Mouse (Mus musculus) granulocyte monocyte progenitor cell, adult 5-6 weeks (primary cell): ENCODE measurements at regions not wholly inside any gene's neighbourhood (a gene's known extent, or its start where the extent isn't known, plus 50 kb on each side); places are given as distances from the start of the nearest gene placed in this dataset.

ENCODE experiments used
- ATAC-seq: replicated peaks from 2 replicates; pipeline ENCODE4 v1.8.0; 2016; ENCODE audit warnings: mild to moderate bottlenecking, moderate TSS enrichment, inconsistent platforms; ENCODE audit not compliant: poor library complexity, severe bottlenecking

- ATAC-seq = no peak
Measured at GRCm38 (mm10) chr4:57362652-57363051, 61.0 kb upstream of the Ptpn3 start.

- ATAC-seq = peak; percentile 91
Measured at GRCm38 (mm10) chr4:57369736-57370373, 64.2 kb upstream of the Palm2 start.

GRCm38 (mm10) chr4:57377872-57378271 is 56.2 kb upstream of the Palm2 start:
- no peak for ATAC-seq

GRCm38 (mm10) chr4:57380063-57380800 is 53.8 kb upstream of the Palm2 start:
- ATAC-seq = no peak

GRCm38 (mm10) chr4:57381306-57381705 is 52.7 kb upstream of the Palm2 start:
- ATAC-seq = no peak
